Mouse (Mus musculus) ES-E14 (cell line): ENCODE measurements around the gene Olfr107.

ENCODE experiments used
- CHD2 ChIP-seq: IDR thresholded peaks from 2 replicates; pipeline ENCODE4 v1.6.1; 2014; ENCODE audit warnings: mild to moderate bottlenecking, low read depth, low read length, inconsistent platforms
- HCFC1 ChIP-seq: IDR thresholded peaks from 2 replicates; pipeline ENCODE4 v1.6.1; 2012; ENCODE audit warnings: low read length, inconsistent platforms, borderline replicate concordance; ENCODE audit not compliant: insufficient read depth
- MAFK ChIP-seq: IDR thresholded peaks from 2 replicates; pipeline ENCODE4 v1.6.1; 2014; ENCODE audit warnings: mild to moderate bottlenecking, low read depth, low read length, inconsistent platforms; ENCODE audit not compliant: insufficient read depth
- ZC3H11A ChIP-seq: IDR thresholded peaks from 2 replicates; pipeline ENCODE4 v1.6.1; 2012; ENCODE audit warnings: low read depth, mild to moderate bottlenecking, inconsistent platforms, low read length, borderline replicate concordance
- ZNF384 ChIP-seq: IDR thresholded peaks from 2 replicates; pipeline ENCODE4 v1.6.1; 2012; ENCODE audit warnings: low read depth, low read length, inconsistent platforms

GRCm38 (mm10) chr17:37445180-37445579 lies 46.2 kb downstream of the Olfr107 start, which contains the start of gene Olfr108:
- TF ChIP-seq CHD2: no peak
- TF ChIP-seq HCFC1: no peak
- no peak for TF ChIP-seq ZC3H11A
- TF ChIP-seq MAFK: no peak
- no peak for TF ChIP-seq ZNF384
